Mouse (Mus musculus) C2C12 (cell line): ENCODE measurements at regions not wholly inside any gene's neighbourhood (a gene's known extent, or its start where the extent isn't known, plus 50 kb on each side); places are given as distances from the start of the nearest gene placed in this dataset.

Experiments
- H3K27me3 ChIP-seq: one replicate; pipeline ENCODE4 v1.6.1; 2011; ENCODE audit not compliant: control insufficient read depth, insufficient read depth, insufficient read length
- H3K36me3 ChIP-seq: one replicate; pipeline ENCODE4 v1.6.1; 2011; ENCODE audit not compliant: control insufficient read depth, insufficient read depth
- H3K4me3 ChIP-seq: one replicate; pipeline ENCODE4 v1.5.1; 2011; ENCODE audit warnings: mild to moderate bottlenecking, control low read depth; ENCODE audit not compliant: poor library complexity, insufficient read depth, severe bottlenecking
- H3K79me2 ChIP-seq: one replicate; pipeline ENCODE4 v1.6.1; 2011; ENCODE audit not compliant: control insufficient read depth, insufficient read depth
- H3K79me3 ChIP-seq: one replicate; pipeline ENCODE4 v1.6.1; 2011; ENCODE audit warnings: low read depth, control low read depth
- H3ac ChIP-seq: one replicate; pipeline ENCODE3; 2011; ENCODE audit warnings: low read depth; ENCODE audit not compliant: control insufficient read depth, insufficient read length
- CEBPB ChIP-seq: IDR thresholded peaks from one replicate; pipeline ENCODE4 v1.6.1; 2011; ENCODE audit warnings: low read depth, mild to moderate bottlenecking, control low read depth, moderate library complexity
- CTCF ChIP-seq: IDR thresholded peaks from one replicate; pipeline ENCODE4 v1.5.1; 2011; ENCODE audit not compliant: control insufficient read depth, insufficient read depth, insufficient read length
- FOSL1 ChIP-seq: IDR thresholded peaks from one replicate; pipeline ENCODE4 v1.8.0; 2011; ENCODE audit warnings: mild to moderate bottlenecking, low read length; ENCODE audit not compliant: poor library complexity, insufficient read depth, severe bottlenecking
- MAX ChIP-seq: IDR thresholded peaks from one replicate; pipeline ENCODE4 v1.6.1; 2011; ENCODE audit warnings: mild to moderate bottlenecking, control low read depth
- MYOD1 ChIP-seq: IDR thresholded peaks from one replicate; pipeline ENCODE4 v1.6.1; 2011; ENCODE audit warnings: low read depth; ENCODE audit not compliant: control insufficient read depth, insufficient read length
- MYOG ChIP-seq: IDR thresholded peaks from one replicate; pipeline ENCODE4 v1.6.1; 2011; ENCODE audit not compliant: control insufficient read depth, insufficient read length; ENCODE audit errors: extremely low read depth
- USF1 ChIP-seq: IDR thresholded peaks from one replicate; pipeline ENCODE4 v1.6.1; 2011; ENCODE audit warnings: low read depth, mild to moderate bottlenecking, control low read depth, moderate library complexity

DNA sequence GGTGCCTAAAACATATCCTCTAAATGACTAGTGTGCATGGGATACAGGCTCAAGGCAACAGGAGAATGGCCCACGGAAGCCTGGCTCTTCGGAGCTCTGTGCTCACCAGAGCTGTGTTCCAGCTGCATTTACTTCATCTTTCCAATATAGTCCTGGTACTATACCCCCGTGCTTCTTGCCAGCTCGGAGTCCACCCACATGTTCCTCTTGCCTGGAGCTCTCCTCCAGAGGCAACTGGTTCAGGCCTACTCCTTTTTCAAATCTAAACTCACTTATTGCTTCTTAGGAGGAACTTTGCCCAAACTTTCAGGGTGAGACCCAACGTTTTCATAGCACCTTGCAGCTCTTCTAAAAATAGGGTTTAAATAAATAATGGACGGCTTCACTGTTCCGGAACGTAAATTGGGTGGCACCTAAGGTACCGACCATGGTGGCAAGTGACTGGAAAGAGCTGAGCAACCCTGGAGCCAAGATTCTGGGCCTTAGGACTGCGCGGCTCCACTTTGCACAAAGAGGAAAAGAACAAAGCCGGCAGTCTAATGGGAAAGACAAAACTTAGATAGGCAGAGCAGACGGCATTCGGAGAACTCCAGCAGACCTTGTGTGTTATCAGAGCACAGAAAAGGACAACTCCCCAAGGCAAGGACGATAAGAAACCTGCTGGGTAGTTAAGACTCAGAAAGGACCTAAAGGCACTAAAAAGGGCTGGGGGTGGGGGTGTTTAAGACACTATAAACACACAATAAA, 86.6 kb upstream of the Hmcn1 start:
- Histone ChIP-seq H3K4me3 (no peak overlapping the region), H3K79me3 (no peaks in the 10 kb centered on the region), H3K27me3 (no peaks in the 10 kb centered on the region), H3ac (no peak overlapping the region), H3K36me3 (no peaks in the 10 kb centered on the region), H3K79me2 (no peaks in the 10 kb centered on the region)
- no peak for TF ChIP-seq MAX
- TF ChIP-seq MYOG = no peak
- TF ChIP-seq MYOD1 = no peak
- TF ChIP-seq CTCF = no peak
- TF ChIP-seq FOSL1 = no peak
- no peak for TF ChIP-seq USF1
- no peak for TF ChIP-seq CEBPB

DNA sequence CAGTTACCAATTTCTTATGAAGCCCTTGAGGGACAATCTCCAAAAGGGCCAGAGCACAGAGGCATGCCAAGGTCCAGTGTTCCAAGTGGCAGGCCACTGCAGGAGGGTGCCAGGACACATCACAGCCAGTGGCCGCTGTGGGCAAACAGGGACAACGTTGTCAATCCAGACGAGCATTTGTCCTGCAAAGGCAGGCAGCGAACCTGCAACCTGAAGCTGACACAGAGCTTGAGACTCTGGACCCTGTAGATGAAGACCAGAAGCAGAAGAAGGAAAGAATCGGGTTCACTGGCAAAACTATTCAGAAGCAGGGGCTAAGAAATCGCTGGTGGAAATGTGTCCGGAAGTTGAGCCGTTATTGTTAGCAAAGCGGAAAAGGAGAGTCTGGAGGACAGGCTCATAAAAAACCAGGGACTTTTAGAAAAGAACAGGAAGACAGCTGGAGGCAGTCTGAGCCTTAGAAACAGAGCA, 87.3 kb upstream of the Hmcn1 start:
- H3K4me3 ChIP-seq = no peak overlapping the region
- no peaks in the 10 kb centered on the region for H3K27me3 ChIP-seq
- no peaks in the 10 kb centered on the region for H3K79me2 ChIP-seq
- TF ChIP-seq USF1 = no peak
- no peak for TF ChIP-seq MYOG
- no peak for TF ChIP-seq MAX
- TF ChIP-seq MYOD1 = no peak
- TF ChIP-seq CTCF = no peak
- TF ChIP-seq FOSL1 = no peak
- TF ChIP-seq CEBPB = no peak
- no peaks in the 10 kb centered on the region for H3K36me3 ChIP-seq
- no peak overlapping the region for H3ac ChIP-seq
- no peaks in the 10 kb centered on the region for H3K79me3 ChIP-seq

DNA sequence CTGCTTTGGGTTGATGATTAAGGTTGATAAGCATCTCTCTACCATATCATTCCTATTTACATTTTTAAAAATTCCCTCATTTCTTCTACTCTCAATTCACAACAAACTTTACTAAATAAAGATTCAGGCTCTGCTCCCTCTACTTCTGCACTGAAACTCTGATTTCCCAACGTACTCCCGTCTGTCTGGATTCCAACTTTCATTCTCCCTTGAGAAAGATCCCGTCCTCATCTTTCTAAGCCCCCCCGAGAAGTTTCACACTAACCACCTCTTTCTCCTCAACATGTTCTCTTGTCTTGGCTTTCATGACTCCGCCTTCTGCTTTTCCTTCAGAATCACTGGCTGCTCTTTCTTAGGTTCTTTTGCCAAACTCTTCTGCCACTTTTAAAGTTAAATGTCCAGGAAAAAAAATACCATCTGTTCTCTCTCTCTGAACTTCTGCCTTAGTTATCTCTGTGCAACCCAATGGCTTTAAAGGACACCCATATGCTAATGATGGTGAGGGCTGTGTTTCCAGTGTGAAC, 89.3 kb upstream of the Hmcn1 start:
- Histone ChIP-seq H3K36me3 (no peaks in the 10 kb centered on the region), H3K4me3 (no peak overlapping the region), H3K27me3 (no peaks in the 10 kb centered on the region), H3K79me2 (no peaks in the 10 kb centered on the region), H3ac (no peak overlapping the region), H3K79me3 (no peaks in the 10 kb centered on the region)
- TF ChIP-seq MYOD1 (no peak), MYOG (no peak), CEBPB (no peak), CTCF (no peak)

DNA sequence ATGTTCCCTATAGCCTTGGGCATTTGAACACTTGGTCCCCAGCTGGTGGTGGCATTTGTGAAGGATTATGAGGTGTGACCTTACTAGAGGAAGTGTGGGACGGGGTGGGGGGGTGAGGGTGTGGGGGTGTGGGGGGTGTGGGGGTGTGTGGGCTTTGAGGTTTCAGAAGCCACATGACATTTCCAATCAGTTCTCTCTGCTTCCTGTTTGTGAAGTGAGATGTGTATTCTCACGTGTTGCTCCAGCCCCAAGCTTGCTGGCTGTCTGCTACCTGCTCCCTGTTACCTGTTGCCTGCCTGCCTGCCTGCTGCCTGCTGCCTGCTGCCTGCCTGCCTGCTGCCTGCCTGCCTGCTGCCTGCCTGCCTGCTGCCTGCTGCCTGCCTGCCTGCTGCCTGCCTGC, 90.6 kb upstream of the Hmcn1 start:
- Histone ChIP-seq H3K4me3 (no peak overlapping the region), H3K79me2 (no peaks in the 10 kb centered on the region), H3K36me3 (no peaks in the 10 kb centered on the region), H3K79me3 (no peaks in the 10 kb centered on the region), H3K27me3 (no peaks in the 10 kb centered on the region), H3ac (no peak overlapping the region)
- no peak for TF ChIP-seq FOSL1

DNA sequence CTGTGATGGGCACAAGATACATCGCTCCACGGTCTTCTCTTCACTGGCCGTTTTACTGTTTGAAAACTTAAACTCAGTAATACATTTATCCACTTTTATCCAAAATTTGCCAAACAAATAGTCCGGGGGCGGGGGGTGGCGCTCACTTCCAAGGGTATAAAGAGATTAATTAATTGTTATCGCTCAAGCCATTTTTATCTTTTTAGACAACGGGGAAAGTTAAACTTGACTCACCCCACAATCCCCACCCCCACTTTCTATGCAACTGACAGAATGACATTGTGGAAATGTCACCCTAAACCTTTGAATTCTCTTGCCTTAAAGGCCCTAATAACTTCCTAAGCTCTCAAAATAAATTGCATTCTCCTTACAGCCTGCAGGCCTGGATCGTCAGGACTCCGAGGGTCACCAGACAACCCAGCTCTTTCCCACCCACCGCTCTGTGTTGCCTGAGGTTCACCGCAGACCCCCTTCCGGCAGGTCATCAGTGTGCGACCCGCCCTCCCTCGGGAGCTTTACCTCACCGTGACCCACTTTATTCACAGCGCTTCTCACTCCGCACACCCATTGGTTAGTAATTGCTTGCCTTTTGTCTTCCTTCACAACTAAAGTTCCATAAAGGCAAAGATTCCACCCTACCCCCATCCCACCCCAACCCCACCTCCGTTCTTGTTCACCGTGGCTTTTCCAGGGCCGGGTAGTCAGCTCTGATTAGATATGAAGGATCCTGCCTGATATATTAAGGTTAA, 93.0 kb upstream of the Hmcn1 start:
- no peak for TF ChIP-seq CEBPB
- TF ChIP-seq MYOD1 = no peak
- no peaks in the 10 kb centered on the region for H3K79me3 ChIP-seq
- H3K4me3 ChIP-seq = no peak overlapping the region
- H3K79me2 ChIP-seq = no peaks in the 10 kb centered on the region
- no peak overlapping the region for H3ac ChIP-seq
- H3K36me3 ChIP-seq = no peaks in the 10 kb centered on the region
- no peaks in the 10 kb centered on the region for H3K27me3 ChIP-seq

DNA sequence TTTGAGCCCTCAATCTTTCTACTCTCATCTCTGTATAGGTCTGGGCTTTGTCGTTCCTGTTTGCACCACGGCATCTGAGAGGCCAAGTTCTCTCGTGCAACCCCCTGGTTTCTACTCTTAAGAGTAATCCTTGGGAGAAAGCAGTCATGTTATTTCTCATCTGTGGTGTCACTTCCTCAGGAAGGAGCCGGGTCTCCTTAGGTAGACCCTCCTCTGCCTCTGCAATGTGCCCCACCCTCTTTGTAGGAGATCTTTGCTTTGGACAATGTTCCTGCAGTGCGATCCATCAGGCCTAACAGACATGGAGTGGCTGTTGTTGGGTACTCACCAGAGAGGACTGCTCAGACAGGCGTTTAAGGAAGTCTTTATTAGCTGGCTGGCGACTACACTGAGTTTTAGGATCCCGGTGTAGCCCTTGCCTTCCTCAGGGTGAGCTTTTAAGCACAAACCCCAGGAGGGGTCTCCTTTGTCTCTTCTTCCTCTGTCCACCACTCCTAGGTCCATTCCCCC, 94.0 kb upstream of the Hmcn1 start:
- no peaks in the 10 kb centered on the region for H3K79me2 ChIP-seq
- no peaks in the 10 kb centered on the region for H3K79me3 ChIP-seq
- TF ChIP-seq MAX (no peak), FOSL1 (no peak), CEBPB (no peak), MYOG (no peak), USF1 (no peak), MYOD1 (no peak), CTCF (no peak)
- H3K4me3 ChIP-seq = no peak overlapping the region
- no peak overlapping the region for H3ac ChIP-seq
- H3K27me3 ChIP-seq = no peaks in the 10 kb centered on the region
- H3K36me3 ChIP-seq = no peaks in the 10 kb centered on the region
